Mouse (Mus musculus) spleen, postnatal 10 days (tissue): ENCODE results near the gene Gm648.
"Not testable (repeated sequence)": the region's sequence is repeated elsewhere in the genome, so short reads cannot be mapped to it uniquely, and the experiment has no call there.

Experiments
- DNase-seq, 2 experiments: peaks; one replicate each; pipeline ENCODE4 v3.0.0; 2021 to 2022; ENCODE audit warnings: low spot score in 2 of 2

Gene Gm648

GRCm38 (mm10) chrX:56549506-56549905 lies at the start of gene Gm648:
Gm648 (minus strand) TSS chrX:56549606.
- DNase-seq = no peak

GRCm38 (mm10) chrX:56597887-56598640 lies 48.7 kb upstream of the Gm648 start, which contains the start of gene Mmgt1:
Mmgt1 (minus strand) TSS chrX:56598069.
- peak; percentile 81 to 87 for DNase-seq

GRCm38 (mm10) chrX:56597219-56597886 lies 47.9 kb upstream of the Gm648 start:
- peak in 1 of 2 experiments; percentile 15 for DNase-seq

- DNase-seq = no peak
Observed at GRCm38 (mm10) chrX:56578200-56578599, 28.8 kb upstream of the Gm648 start.

- peak in 1 of 2 experiments; percentile 48 for DNase-seq
Observed at GRCm38 (mm10) chrX:56572465-56572864, 23.1 kb upstream of the Gm648 start.

GRCm38 (mm10) chrX:56553584-56553983 lies 4.2 kb upstream of the Gm648 start:
- DNase-seq = no peak

GRCm38 (mm10) chrX:56537162-56537561 lies 12.2 kb downstream of the Gm648 start:
- DNase-seq = peak in 1 of 2 experiments; percentile 17

- DNase-seq = peak; percentile 31 to 71
Observed at GRCm38 (mm10) chrX:56531266-56531665, 18.1 kb downstream of the Gm648 start.

- not testable (repeated sequence) for DNase-seq
Observed at GRCm38 (mm10) chrX:56524442-56524841, 25.0 kb downstream of the Gm648 start, which contains the start of gene Gm10477. Gm10477 (plus strand) TSS chrX:56524742.

- DNase-seq = no peak
Observed at GRCm38 (mm10) chrX:56497241-56497640, 52.2 kb downstream of the Gm648 start.
